Mouse (Mus musculus): ENCODE measurements at regions not wholly inside any gene's neighbourhood (a gene's known extent, or its start where the extent isn't known, plus 50 kb on each side); places are given as distances from the start of the nearest gene placed in this dataset.

DNA sequence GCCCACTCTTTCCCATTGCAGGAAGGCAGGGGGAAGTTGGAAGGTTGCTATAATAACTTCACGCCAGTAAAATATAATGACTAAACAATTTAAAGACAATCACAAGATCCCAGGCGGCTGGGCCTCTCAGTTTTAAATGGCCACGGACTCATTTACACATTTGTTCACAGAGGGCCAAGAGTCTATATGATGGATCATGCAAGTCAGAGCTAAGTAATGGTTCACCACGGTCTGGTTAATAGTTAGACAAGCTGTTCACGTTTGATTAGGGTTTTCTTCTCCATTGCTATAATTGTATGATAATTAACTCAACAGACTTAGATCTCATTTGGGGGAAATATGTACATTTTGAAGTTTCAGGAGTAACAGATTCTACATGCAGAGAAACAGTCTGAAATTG, 170.0 kb downstream of the Ppargc1a start:
- no peak for DNase-seq (ENCODE audit: low read depth, low spot score)

DNA sequence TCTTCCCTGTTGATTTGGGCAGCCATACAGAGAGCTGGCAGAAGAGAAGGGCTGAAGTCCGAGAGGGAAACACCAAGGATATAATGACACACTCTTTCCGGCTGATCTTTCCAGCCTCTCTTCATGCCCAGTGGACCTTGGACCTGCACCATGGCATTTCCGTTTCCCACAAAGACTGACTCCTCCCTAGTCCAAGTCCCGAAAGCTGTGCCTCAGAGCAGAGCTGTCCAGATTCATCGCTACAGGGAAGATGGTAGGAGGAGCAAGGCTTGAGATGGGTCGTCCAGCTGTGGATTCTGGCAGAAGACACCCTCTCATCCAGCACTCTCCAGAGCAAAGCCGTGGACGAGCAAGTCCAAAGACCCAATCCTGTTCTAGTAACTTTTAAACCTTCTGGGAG, 176.2 kb downstream of the Ppargc1a start:
- DNase-seq (ENCODE audit: low read depth, low spot score): no peak

DNA sequence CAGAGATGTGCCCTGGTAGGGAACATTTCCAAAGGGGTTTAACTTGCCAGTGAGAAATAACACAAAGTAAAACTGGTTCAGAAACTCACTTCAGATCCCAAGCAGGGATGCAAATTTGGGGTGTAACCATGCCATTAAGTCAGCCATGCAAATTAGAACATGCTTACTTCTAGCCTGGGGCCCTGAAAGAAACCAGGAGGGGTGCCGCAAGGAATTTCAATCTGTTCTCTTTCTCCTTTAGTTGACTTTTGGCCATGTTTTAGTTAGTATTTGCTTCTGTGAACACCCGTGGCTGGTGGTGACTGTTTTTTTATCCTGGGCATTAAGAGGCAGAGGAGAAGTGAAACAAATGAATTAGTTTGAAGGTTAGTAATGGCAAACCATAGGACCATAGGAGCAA, 179.8 kb downstream of the Ppargc1a start:
- DNase-seq (ENCODE audit: low read depth, low spot score): no peak

DNA sequence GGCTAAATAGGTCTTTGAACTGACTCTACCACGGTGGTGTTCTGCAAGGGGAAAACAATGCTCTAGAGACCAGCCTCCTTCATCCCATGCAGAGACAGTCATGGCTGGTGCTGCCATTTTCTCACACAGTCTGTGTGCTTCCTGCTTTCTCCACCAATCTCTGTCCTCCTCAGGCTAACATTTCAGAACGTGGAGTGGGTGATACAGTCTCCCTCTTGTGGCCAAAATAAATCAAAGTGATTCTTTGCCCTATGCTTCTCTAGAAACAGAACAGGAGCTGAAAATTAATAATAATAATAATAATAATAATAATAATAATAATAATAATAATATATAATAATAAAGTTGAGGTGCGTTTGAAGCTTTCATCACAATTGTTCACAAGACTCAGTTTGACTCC, 181.1 kb downstream of the Ppargc1a start:
- DNase-seq (ENCODE audit: low read depth, low spot score): no peak

DNA sequence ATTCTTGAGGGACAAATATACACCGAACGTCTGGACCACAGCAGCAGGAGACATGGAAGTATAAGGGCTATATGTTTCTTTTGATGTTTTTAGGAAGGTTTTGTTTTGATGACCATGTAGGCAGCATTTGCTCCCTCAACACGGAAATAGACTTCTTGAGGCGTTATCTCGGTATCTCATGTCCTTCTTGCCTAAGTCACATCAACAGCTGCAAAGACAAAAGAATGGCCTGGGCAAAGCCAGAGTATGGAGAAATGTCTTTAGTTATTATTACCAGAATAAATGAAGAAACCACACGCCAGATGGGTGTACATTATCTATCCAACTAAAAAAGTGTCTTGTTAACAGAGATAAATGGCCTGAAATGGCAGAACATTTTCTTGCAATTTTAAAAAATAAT, 183.2 kb downstream of the Ppargc1a start:
- no peak for DNase-seq (ENCODE audit: low read depth, low spot score)

DNA sequence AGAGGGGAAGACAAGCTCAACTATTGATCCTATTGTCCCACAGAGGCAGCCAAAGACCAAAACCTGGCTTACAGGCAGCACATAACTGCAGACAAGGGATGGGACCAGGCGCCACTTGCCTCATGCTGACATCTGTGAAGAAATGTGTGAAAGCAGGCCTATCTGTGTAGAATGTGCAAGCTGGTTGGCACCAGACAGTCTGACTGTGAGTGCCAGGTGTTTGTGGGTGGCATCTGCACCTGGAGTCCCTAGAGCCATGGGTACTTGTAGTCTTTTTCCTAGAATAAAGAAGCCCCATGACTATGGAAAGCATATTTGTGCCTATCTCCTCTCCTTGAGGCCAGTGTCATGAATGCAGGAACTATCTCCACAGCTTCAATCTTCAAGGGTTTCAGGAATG, 208.4 kb downstream of the Ppargc1a start:
- DNase-seq (ENCODE audit: low read depth, low spot score): no peak

DNA sequence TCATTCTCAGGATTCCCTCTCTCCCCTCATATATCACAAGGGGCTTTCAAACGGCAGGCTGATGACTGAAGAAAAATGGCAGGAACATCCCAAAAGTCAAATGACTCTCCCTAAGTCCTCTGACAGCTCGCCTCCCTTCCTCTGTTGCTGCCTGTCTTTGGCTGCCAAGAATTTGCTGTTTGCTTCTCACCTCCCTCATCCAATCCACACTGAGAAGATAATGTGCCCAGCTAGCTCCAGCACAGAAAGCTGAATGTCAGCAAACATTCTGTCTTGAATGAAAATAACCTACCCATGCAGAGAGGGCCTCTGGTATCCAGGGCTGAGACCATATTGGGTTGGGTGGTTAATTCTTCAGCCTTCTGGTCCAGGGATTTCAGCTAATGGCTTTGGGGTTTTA, 219.3 kb downstream of the Ppargc1a start:
- DNase-seq (ENCODE audit: low read depth, low spot score): no peak

DNA sequence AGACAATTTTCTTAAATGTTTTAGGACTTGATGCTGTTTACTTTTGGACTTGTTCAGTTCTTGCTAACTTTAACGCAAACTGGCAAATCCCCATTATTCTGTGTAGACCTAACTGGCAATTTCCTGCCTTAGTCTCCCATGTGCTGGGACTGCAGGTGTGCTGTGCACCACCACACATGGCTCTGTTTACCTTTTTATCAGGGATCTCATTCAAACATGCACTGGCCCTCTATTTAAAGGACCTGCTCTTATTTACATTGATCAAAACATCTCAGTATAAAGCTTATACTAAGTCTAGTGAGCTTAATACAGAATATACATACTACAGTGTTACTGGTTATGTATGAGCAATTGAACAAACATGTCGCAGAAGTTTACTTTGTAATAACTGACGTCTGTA, 238.4 kb downstream of the Ppargc1a start:
- no peak for DNase-seq (ENCODE audit: low read depth, low spot score)

DNA sequence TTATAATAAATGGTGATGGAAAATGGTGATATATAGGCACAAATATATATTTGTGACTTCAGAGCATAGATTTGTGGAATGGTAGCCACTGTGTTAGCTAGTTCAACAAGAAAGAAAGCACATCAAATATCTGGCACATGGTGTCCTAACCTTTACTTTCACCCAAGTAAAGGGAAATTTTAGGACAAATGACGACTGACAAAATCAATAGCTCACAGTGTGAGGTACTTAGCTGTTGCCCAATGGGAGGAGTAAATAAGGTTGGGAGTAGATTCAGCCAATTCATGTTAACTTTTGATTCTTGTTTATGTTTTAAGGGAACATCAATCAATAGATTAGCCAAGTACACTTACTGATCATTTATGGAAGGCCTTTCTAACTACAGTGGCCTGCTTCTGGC, 278.3 kb downstream of the Ppargc1a start:
- no peak for DNase-seq (ENCODE audit: low read depth, low spot score)

DNA sequence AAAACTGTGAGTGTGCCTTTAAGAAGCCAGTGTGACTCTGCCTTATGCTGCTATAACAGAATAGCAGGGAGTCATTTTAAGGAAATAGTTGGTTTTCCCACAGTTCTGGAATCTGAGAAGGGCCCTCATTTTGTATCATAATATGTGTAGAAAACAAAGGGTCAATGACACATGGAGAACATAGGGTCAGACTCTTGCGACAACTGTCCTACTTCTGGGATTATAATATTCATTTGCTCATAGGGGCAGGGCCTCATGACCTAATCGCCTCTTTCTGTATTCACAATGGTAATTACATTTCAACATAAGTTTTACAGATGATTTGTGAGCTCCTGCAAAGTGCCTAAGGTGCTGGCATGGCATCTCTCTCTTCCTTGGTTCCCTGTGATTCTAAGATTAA, 279.3 kb downstream of the Ppargc1a start:
- no peak for DNase-seq (ENCODE audit: low read depth, low spot score)

DNA sequence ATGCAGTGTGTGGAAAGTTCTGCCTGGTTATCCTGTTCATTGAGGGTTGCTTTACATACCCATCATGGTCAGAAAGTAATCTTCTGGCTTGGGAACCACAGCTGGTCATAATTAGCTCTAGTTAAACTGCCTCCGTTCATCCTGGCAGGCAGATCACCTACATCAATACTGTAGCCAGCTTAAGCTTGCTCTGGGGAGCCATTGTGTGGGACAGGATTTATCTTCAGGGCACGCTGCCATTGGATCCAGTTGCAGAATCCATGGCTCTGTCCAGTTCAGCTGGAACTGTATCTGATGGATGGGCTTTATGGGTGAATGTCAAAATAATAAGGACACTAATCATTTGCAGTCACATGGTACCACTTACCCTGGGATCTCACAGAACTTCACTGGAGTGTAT, 326.4 kb downstream of the Ppargc1a start:
- DNase-seq (ENCODE audit: low read depth, low spot score): peak; percentile 5

DNA sequence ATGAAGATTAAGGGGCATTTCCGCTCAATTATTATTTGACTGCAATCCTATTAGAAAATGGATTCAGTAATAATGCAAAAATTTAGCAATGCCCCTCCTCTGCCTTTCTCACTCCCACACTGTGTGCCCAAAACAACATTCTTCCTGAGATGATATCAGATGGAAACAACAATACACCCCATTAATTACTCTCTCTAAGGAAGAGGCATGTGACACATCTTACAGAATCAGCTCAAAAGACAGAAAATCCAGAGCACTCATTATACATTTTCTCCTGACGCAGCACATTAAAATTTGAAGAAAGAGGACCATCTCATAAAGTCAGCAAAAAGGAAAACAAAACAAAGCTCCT, 333.5 kb downstream of the Ppargc1a start:
- DNase-seq (ENCODE audit: low read depth, low spot score): no peak

DNA sequence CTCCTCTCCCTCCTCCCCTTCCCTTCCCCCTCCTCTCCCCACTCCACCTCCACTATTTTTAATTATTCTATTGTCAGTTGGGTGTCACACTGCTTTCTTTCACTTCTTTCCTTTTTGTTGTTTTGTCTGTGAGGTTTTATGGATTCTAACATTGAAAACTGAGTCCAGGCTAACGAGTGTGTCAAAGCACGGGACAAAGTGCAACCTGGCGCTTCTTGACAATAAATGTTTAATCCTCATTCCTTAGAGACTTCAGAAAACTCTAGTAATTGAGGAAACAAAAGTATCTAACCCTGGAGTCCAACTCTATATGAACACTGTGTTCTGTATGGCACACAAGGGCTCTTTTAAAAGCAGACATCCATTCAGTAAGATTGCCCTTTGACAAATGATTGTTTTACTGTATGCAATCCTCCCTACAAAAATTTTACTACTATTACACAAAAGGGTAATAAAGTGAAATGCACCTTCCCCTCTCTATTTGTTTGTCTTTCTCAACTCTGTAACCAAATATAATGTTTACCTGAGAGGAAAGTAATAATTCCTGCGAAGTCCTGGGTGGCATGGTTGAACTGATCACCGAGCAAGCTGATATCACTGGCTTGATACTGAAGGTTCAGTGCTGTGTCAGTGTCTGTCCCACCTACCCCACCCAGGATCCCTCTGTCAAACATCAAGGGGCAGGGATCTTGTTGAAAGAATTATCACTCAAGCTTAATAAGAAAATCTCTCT, 334.1 kb downstream of the Ppargc1a start:
- DNase-seq (ENCODE audit: low read depth, low spot score): no peak

DNA sequence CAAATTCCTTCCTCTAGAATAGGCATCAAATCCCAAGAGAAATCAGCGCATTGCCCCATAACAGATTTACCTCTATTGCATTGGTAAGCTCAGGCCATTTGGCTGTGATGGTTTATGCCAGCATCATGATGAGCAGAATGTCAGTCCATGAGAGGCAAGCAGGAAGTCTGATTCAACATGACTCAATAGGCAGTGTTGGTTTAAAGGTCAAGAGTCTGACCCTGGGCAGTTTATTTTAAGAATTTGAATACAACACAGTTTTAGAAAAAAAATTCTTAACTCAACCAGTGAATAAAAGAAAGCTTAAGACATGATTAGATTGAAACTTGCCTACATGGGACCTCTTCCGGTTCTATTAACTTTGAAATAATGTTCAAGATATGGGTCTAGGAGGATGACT, 337.7 kb downstream of the Ppargc1a start:
- no peak for DNase-seq (ENCODE audit: low read depth, low spot score)

DNA sequence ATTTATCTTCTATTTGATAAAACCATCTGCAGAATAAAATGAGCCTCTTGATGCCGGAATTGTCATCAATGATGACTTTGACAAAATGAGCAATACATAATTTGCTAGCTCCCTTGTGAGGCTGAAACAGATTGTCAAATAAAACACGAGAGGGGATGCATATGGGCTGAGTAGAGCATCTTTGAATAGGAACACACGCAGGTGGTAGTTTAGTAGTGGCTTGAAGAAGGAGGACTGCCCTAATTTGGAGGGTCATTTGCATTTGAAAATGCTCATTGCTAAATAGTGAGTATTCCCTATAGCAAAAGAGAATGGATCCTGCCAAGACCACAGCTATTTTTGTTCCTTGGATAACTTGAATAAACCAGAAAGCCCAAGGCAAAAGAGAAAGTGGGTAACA, 339.5 kb downstream of the Ppargc1a start:
- DNase-seq (ENCODE audit: low read depth, low spot score): no peak

DNA sequence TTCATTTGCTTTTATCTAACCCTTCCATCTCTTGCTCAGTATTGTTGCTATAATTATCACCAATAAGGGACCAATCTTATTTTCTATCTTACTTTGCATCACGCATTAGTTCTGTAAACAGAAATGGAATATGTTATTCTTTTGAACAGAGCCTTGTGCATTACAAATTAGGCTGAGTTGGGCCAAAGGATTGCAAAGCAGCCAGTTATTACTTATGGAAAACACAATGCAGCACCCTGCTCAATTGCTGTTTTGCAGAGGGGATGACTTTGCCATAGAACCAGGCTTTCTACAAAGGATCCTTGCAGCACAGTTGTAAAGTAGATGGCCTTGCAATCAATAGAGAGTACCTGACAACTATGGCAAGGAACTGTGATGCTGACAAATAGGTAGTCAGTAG, 364.3 kb downstream of the Ppargc1a start:
- DNase-seq (ENCODE audit: low read depth, low spot score): no peak

DNA sequence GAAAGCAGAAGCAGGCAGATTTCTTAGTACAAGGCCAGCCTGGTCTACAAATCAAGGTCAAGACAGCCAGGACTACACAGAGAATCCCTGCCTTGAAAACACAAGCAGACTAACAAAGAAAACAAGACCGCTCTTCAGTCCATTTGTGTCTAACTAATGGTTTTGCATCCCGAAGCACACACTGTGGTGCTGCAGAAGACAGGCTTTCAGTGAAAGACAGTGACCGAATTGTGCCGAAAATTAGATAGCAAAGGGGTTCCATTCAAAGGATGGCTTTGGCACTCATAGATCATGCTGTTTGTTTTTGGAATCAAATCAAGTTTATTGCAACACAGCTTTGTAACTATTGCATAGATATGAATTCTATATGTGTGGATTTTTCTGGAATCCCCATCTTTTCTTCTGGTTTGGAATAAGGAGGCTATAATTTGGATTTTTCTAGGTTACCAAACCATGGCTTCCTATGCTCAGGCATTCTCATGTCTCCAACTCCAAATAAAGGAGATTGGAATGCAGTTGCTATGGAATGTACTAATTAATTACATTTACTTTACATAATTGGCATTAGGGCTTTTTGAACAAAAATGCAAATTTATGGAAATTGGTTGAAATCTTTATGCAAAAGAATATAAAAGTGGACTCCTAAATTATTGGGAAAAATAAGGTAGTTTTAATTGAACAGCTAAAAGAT, 364.9 kb downstream of the Ppargc1a start:
- DNase-seq (ENCODE audit: low read depth, low spot score): no peak

DNA sequence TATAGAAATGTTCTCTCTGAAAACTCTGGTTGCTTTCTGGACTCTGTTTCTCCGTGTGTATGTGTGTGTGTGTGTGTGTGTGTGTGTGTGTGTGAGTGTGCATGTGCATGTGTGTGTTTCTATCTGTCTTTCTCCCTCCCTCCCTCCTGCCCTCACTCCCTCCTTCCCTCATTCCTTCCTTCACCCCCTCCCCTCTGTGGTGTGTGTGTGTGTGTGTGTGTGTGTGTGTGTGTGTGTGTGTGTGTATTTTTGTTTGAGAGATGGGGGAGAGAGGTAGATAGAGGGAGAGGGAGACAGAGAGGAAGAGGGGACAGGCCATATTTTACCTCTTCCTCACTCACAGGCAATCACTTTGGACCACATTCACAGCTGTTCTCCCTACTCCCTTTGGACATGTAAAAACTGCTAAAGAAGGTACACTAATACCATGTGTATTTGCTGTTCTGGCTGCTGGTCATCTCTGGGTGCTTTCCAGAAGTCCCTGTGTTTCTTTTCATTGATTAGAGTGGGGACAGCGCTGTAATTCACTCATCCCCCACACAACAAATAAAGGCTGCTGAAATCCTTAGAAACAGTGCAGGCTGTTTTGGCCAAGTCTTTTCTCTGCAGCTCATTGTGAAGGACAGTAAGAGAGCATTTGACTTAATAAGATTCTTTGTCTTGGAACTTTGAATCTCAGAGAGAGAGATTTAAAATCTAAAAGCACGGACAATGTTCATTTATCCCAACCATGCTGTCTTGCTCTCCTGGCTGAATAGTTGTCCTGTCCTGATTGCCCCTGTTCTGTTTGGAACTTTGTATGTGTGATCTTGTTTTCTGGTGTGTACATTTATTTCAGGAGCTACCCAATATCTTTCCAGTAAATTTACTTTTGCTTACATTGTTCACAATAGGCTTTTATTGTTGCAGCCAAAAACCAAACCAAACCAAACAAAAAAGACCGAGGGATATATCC, 370.9 kb downstream of the Ppargc1a start:
- DNase-seq (ENCODE audit: low read depth, low spot score): no peak

DNA sequence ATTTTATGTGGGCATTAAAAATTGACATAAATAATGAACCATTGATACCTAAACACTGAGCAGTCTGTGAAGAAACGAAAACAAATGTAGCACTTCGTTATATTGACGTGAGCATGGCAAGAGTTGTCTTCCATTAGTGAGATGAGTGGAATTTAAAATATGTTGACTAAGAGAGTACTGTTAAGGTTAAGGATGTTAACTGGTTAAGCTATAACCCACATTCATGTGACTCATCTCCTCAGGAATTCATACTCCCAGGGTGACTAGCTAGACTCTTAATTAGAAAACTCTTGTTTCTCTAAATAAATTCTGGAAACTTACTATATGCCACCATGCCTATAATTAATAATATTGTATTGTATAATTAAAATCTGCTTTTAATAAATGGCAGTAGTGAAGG, 376.9 kb downstream of the Ppargc1a start:
- DNase-seq (ENCODE audit: low read depth, low spot score): no peak

DNA sequence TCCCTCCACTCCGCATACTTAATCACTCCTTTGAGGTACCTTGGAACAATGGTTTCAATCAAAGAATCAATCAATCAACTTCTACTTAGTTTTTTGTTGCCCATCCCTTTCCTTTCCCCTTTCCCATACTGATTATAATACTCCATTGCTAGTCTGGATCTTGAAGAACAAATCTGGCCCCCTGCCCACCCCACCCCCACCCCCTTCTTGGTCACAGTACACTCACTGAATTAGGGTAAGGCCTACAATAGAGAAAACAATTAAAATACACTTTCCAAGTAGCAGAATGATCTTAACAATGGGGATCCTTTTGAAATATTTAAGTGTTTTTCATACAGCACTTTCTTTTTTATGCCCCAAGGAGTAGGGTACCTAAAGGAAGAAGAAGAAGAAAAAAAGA, 397.7 kb downstream of the Ppargc1a start:
- no peak for DNase-seq (ENCODE audit: low read depth, low spot score)

DNA sequence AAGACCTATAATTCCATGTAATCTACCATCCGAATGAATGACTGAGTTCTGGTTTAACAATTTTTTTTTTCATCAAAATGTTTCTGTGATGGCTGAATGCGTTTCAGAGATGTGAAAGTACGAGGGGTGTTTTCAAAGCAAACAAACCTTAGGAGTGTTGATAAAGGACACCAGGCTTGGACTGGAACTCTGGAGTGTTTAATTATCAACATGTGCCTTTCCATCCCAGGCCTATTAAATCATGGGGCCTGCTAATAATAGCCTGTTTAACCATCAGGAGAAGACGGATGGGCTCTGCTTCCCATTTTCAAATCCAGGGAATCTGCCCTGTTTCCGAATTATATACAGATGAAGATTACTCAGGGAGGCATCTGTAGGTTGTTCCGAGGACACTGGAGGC, 399.3 kb downstream of the Ppargc1a start:
- peak; percentile 2 for DNase-seq (ENCODE audit: low read depth, low spot score)

DNA sequence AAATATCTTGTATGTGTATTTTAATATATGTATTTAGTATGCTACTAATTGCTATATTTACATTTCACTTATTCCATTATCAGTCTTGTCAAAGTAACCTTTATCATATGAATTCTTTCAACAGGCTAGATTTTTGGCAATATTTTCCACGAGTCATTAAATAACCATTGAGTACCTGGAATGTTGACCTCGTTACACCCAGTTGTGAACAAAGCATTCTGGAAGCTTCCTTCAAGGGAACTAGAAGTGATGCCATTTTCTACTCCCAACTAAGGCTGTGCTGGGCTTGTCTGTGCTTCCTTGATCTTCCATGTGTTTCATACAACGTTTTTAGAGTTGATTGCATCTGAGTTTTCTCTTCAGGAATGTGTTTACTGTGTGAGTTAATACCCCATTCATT, 410.6 kb downstream of the Ppargc1a start:
- no peak for DNase-seq (ENCODE audit: low read depth, low spot score)

DNA sequence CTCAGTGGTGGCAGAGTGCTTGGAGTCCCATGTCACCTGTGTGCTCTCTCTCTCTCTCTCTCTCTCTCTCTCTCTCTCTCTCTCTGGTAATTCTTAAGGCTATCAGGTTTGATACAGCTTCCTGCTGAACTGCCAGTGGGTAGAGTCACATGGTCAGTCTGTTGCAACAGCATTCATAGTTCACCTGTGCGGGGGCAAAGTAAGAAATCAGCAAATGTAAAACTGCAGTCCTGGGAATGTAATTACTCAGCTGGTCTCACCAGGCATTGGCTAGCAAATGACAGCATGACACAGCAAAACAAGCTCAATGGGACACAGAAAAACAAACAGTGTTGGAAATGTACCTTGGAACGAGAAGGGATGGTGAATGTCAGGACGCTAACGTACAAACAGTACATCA, 422.7 kb downstream of the Ppargc1a start:
- DNase-seq (ENCODE audit: low read depth, low spot score): no peak

All from embryo, embryonic 11.5 days (tissue).